Mouse (Mus musculus): ENCODE results near the gene Htr2b. TPM values are rescaled to one million over a fixed set of nuclear protein-coding genes. Genes with fewer than 3 reads are reported as not detected.

Htr2b gene
- 0.13 and 0.19 TPM in 2 replicates for polyA plus RNA-seq (2015; fragmentation: Nextera tagmentation; extraction: Ambion mirVana)

GRCm38 (mm10) chr1:86111779-86112178, at the start of gene Htr2b:
Gene Htr2b (minus strand): TSS chr1:86111970.
- DNase-seq (ENCODE audit: low spot score): peak; percentile 5

DNA sequence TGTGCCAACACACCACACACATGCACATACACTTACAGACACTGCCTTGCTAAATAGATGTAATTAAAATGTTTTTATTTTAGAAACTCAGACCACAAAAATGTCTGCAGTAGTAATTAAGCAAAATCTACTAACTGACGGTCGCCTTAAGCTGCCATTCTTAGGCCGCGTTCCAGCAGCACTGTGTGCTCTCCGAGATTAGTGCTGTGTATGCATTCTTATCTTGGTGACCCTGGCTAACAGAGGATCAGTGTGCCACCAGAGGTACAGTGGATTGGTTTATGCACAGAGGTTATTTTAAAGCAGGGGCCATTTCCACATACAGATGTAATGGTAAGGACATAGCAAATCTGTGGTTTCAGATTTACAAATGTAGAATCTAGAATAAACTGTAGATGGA, 49.3 kb upstream of the Htr2b start:
- DNase-seq (ENCODE audit: low spot score): no peak

DNA sequence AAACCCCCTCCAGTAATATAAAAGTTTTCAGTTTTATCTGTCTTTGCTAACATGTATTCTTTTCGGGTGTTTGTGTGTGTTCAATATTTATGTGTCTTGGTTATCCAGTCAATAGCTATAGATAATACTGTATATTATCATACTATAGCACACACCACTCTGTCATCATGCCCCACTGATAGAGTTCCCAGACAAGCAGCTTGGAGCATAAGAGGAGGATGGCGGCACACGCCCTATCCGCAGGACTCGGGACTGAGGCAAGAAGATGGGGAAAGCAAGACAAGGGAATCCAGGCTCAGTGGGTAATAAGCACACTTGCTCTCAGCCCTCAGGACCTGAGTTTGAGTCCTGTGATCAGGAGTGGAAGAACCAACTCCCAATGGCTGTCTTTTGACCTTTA, 48.7 kb upstream of the Htr2b start:
- DNase-seq (ENCODE audit: low spot score): no peak

DNA sequence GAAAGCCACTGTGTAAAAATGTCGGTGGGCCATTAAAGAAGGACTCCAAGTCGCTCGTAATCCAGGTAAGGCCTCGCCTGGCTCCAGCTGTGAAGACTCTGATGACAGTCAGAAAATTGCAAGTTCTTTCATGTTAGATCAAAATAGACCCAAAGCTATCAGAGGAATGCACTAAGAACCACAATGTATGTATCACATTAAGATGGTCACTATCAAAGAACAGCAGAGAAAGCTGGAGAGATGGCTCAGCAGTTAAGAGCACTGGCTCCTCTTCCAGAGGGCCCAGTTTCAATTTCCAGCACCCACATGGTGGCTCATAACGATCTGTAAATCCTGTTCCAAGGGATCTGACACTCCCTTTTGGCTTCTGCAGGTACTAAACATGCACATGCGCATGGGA, 48.3 kb upstream of the Htr2b start:
- DNase-seq (ENCODE audit: low spot score): no peak

- no peak for DNase-seq (ENCODE audit: low spot score)
These were observed 44.8 kb upstream of the Htr2b start for GRCm38 (mm10) chr1:86156595-86156994.

GRCm38 (mm10) chr1:86156075-86156474, 44.3 kb upstream of the Htr2b start:
- no peak for DNase-seq (ENCODE audit: low spot score)

DNA sequence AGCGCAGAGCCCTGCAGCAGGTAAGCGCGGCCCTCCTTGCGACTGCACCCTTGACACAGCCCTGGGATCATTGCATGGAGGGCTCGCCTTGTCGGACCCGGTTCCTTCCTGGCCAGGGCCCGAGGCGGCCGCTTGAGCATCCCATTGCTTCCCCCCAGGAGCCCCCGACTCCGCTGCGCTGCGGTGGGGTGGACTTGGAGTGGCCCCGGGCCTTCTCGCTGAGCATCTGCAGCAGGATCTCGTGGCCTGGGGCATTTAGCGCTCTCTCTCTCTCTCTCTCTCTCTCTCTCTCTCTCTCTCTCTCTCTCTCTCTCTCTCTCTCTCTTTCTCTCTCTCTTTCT, 43.0 kb upstream of the Htr2b start:
- no peak for DNase-seq (ENCODE audit: low spot score)

DNA sequence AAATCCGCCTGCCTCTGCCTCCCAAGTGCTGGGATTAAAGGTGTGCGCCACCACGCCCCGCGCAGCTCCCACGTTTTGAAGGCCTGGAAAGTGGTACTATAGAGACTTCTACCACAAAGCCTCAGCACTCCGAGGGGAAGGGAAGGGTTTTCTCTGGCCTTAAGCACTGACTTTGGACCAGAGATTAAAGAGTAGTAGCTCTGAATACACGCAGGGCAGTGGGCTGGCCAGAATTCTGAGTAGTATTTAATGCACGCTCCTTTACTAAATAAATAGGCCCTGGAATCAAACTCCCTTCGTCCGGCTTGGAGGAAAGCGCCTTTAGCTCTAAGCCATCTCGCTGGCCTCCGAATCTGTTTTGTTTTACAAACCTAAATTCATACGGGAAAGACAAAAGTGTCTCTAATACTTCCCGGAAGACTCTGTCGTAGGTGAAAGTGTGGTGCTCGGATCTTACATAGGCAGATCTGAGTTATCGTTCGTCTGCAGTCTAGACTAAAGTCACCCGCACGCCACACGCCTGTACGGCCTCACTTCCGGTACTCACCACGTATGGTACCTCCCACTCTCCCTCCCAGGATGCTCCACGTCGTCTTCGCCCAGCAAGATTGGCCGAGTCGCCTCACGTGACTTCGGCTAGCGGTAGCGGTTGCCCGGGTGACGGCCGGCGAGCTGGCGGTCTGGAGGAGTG, 42.5 kb upstream of the Htr2b start, which contains the start of gene Armc9:
Gene Armc9, plus strand, starts transcription at position 648 of the 691 bp plus-strand sequence.
- DNase-seq (ENCODE audit: low spot score): peak; percentile 96

GRCm38 (mm10) chr1:86152618-86153017, 40.8 kb upstream of the Htr2b start:
- DNase-seq (ENCODE audit: low spot score): no peak

DNA sequence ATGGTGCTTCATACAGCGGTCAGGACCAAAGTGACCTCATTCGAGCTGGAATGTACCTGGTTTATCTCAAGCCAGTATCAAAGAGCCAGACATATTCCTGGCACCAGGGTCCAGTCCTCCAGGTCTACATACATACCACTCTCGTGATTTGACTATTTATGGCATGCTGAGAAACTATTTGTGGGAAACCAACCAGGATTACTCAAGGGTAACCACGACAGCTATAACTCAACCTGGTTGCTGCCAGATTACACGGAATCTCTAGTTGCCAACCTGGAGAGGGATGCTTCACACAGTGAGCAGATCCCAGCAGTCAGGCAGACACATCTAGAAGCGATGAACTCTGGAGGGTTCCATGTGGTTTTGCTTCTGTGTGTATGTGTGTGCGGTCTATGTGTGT, 39.6 kb upstream of the Htr2b start:
- no peak for DNase-seq (ENCODE audit: low spot score)

DNA sequence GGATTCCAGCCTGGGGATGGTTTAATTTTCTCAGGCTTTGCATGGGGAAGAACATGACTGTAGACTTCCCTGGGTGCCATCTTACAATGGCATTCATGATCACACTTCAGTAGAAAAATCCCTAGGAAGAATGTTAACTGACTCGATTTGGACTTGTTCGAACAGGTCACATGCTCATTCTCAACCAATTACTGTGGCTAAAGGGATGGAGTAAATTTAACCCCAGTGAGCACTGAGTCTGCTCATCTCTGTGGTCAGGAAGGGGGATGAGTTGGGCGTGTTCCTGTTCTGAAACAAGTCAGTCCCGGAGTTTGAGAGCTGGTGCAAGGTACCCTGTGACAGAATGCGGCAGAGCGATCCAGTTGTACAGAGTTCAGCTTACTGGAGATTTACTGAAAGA, 39.2 kb upstream of the Htr2b start:
- DNase-seq (ENCODE audit: low spot score): no peak

DNA sequence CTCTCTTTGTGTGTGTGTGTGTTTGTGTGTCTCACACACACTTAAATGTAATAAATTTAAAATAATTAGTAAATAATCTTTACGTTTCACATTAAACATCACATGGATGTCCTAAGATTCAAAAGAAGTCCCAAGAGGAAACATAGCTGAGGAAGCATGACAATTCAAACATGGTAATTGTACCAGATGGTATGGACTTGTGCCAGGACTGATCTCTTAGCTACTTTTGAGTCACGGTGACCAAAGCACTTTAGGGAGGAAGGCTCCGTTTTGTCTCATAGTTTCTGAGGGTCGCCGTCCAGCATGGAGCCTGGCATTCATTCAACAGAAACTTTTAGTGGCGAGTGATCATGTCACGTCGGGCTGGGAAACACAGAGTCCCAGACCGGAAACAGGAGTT, 36.4 kb upstream of the Htr2b start:
- no peak for DNase-seq (ENCODE audit: low spot score)

DNA sequence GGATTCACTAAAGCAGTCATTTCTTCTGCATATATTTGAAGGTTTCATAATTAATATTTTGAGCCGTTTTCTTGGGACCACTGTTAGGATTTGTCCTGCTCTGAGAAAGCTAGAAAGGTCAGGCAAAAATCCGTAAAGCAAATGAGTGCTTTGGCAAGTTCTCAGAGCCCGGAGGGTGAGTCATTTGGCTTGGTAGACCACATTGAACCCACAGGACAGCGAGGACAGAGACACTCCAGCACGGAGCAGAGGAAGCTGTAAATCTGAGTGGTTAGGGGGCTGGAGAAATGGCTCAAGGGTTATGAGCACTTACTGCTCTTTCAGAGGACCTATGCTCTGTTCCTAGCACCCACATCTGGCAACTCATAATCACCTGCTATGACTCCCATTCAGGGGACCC, 35.8 kb upstream of the Htr2b start:
- DNase-seq (ENCODE audit: low spot score): no peak

DNA sequence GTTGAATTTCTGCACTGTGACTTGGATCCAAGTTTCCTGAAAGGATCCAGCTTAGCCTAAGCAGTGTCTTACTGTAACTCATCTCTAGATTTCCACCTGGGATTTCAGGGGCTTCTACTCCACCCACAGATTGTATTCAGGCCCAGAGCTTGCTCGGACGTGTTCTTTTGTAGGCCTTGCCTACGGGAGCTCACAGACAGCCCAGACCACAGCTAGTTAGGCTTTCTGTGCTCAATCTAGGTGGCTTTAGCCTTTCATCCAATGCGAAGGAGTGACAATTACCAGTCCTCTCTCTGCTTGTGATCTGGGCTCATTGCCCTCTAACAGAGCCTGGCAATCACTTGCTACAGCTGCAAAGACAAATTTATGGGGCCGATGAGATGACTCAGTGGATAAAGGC, 34.5 kb upstream of the Htr2b start:
- no peak for DNase-seq (ENCODE audit: low spot score)

DNA sequence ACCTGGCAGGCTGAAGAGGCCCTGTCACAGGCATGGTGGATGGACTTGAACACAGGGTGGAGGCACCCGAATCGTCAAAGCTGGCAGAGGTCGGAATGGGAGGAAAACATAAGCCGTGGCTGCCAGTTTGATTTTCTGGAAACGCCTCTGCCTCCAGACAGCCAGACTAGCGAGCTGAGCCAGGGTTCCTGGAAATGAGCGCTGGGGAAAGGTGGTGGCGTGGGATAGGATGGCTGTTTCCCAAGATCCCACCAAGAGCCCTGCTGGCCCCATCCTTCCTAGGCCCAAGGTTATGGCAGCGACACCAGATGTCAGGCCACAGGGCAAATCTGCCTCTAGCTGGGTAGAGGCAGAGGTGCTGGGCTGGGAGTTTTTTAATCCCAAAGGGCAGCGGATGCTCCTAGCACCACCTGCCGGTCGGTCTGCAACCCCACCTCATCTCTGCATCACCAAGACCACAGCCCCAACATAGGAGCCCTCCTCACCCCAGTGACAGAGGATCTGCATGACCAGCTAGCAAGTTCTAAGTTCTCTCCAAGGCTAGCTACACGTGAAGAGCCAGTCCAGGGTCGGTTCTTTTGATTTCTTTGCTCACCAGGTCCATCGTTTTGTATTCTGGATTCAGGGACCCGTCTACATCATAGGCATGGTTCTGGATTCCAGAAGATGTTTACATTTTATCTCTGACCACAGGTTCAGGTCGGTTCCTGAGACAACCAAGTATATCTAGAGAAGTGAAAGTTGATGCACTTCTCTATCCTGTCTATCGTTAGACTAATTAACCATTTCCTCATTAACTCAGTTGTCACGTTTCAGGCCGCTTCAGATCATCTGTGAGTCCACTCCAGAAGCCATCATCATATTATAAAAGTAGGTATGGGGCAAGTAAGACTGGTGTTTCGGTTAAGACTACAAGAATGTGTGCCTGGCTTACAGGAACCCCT, 32.5 kb upstream of the Htr2b start:
- DNase-seq (ENCODE audit: low spot score): no peak

GRCm38 (mm10) chr1:86143165-86143564, 31.4 kb upstream of the Htr2b start:
- DNase-seq (ENCODE audit: low spot score): no peak

GRCm38 (mm10) chr1:86141081-86141480, 29.3 kb upstream of the Htr2b start:
- no peak for DNase-seq (ENCODE audit: low spot score)

GRCm38 (mm10) chr1:86135315-86135714, 23.5 kb upstream of the Htr2b start:
- DNase-seq (ENCODE audit: low spot score): no peak

GRCm38 (mm10) chr1:86133337-86133736, 21.6 kb upstream of the Htr2b start, which contains the start of gene Gm21972:
Gene Gm21972 (plus strand): TSS chr1:86133637.
- DNase-seq (ENCODE audit: low spot score): no peak

DNA sequence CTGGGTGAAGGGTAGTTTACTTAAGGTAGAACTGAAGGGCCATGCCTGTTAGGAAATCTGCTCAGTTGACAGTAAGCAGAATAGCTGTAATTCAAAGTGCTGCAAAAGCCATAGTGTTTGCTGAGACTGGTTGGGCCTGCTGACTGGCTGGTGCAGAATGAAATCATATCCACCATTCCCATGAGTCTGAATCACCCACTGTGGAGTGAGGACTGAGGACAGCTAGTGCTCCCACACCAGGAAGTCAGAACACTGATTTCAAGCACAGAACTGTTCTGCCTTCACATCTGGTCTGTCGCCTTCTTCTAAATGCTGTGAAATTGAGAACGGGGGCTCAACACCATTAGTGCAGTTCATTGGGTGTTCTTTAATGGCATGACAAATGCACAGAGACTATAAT, 14.3 kb upstream of the Htr2b start:
- DNase-seq (ENCODE audit: low spot score): no peak

GRCm38 (mm10) chr1:86119549-86119948, 7.8 kb upstream of the Htr2b start:
- no peak for DNase-seq (ENCODE audit: low spot score)

GRCm38 (mm10) chr1:86114141-86114540, 2.4 kb upstream of the Htr2b start:
- DNase-seq (ENCODE audit: low spot score): no peak

GRCm38 (mm10) chr1:86105054-86105453, 6.7 kb downstream of the Htr2b start:
- DNase-seq (ENCODE audit: low spot score): no peak

Data from thymus, postnatal 0 days (tissue).